Mouse (Mus musculus) central nervous system, embryonic 18 days (tissue): ENCODE measurements around the gene Krtap31-1. TPM values are rescaled to one million over a fixed set of nuclear protein-coding genes. Genes with fewer than 3 reads are reported as not detected.

ENCODE experiments used
- polyA plus RNA-seq: library from polyadenylated mRNA; depleted of rRNA; stranded (reverse); fragments of >200 nt; gene quantifications from 2 replicates; pipeline ENCODE4 v1.2.3, GENCODE M21; 2012; rRNA removed

The Krtap31-1 gene
- polyA plus RNA-seq, result 0.13 TPM in 1 of 2 replicates, not detected in the other

DNA sequence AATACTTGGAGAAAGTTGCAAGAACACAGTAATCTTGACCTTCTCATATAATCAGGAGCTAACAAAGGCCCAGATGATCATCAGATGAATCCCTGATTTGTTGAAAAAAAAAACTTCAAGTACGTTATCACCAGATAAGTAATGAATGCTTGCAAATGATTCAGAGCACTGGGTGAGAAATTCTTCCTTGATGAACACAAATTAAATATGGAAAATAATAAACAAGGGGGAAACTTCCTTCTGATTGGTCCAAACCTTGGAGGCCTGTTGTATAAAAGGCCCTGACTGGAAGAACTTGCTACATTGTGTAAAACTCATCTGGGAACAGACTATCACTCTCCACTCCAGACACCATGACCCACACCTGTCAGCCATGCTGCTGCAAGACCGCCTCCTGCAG is at the start of gene Krtap31-1:
Gene Krtap31-1, plus strand, starts transcription at position 301 of the 400 bp plus-strand sequence.

DNA sequence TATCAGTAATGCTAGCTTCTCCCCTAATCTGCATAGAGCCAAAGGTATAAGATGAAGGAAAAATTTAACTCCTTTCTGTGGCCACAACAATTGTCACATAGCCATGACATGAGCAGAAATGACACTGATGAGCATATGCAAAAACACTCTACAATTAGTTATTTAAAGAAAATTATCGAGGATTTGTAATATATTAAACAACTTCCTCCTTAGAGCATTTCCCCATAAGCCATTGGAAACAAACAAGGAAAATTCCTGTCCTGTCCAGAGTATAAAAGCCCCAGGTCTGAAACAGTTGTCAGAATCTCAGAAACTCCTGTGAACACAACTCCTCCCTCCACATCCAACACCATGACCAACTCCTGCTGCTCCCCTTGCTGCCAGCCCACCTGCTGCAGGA is 43.5 kb upstream of the Krtap31-1 start, which contains the start of gene Gm11559:
Gene Gm11559, plus strand, starts transcription at position 301 of the 400 bp plus-strand sequence.

GRCm38 (mm10) chr11:99873089-99873488 is 34.6 kb upstream of the Krtap31-1 start, which contains the start of gene Krtap9-1:
TSS of gene Krtap9-1 (plus strand) at chr11:99873389.

DNA sequence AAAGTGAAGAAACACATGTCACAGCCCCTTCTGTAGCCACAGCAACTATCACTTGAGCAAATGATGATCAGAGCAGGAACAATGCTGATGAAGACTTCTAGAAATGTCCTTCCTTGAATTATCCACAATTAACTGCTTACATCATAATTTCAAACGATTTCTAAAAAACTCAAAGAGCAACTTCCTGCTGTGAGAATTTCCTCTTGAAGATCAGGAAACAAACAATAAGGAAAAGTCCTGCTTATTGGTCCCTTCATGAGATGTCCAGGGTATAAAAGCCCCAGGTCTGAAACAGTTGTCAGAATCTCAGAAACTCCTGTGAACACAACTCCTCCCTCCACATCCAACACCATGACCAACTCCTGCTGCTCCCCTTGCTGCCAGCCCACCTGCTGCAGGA is 28.8 kb upstream of the Krtap31-1 start, which contains the start of gene Gm11567:
Gene Gm11567, plus strand, starts transcription at position 301 of the 400 bp plus-strand sequence.

DNA sequence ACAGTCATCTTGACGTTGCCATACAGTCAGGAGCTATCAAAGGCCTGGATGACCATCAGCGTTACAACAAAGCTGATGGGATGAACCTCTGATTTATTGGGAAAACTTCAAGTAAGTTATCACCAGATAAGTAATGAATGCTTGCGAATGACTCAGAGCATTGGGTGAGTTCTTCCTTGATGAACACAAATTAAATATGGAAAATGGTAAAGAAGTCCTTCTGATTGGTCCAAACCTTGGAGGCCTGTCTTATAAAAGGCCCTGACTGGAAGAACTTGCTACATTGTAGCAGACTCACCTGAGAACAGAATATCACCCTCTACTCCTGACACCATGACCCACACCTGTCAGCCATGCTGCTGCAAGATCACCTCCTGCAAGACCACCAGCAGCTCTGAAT is 6.7 kb downstream of the Krtap31-1 start, which contains the start of gene Gm11565:
Gene Gm11565, plus strand, starts transcription at position 301 of the 400 bp plus-strand sequence.

DNA sequence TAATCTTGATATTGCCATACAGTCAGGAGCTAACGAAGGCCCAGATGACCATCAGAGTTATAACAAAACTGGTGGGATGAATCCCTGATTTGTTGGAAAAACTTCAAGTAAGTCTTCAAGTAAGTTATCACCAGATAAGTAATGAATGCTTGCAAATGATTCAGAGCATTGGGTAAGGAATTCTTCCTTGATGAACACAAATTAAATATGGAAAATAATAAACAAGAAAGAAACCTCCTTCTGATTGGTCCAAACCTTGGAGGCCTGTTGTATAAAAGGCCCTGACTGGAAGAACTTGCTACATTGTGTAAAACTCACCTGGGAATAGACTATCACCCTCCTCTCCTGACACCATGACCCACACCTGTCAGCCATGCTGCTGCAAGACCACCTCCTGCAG is 28.3 kb downstream of the Krtap31-1 start, which contains the start of gene Krtap31-2:
Gene Krtap31-2, plus strand, starts transcription at position 301 of the 400 bp plus-strand sequence.

DNA sequence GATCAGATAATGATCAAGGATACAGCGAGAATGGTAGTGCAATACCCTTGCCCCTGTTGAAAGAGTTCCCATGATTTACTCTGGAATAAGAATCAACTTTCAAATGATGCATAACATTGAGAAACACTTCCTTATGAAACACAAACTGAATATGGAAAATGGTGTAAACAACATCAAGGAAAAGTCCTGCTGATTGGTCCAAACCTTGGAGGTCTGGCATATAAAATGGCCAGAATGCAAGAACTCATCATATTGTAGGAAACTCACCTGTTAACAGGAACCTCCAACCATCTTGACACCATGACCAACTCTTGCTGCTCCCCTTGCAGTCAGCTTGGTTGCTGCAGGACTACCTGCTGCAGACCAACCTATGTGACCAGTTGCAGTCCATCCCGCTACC is 40.5 kb downstream of the Krtap31-1 start, which contains the start of gene Krtap9-5:
Gene Krtap9-5, plus strand, starts transcription at position 301 of the 400 bp plus-strand sequence.

Other genes with a start within 250 kb of the Krtap31-1 start
- gene Gm11563, start 249.0 kb upstream of the Krtap31-1 start, polyA plus RNA-seq, result not detected in 2 replicates
- not detected in 2 replicates for gene Krtap4-6, start 242.0 kb upstream of the Krtap31-1 start, polyA plus RNA-seq
- gene Gm14190, start 217.2 kb upstream of the Krtap31-1 start, polyA plus RNA-seq, result not detected in 2 replicates
- not detected in 2 replicates for gene Gm14180, start 173.6 kb upstream of the Krtap31-1 start, polyA plus RNA-seq
- gene Gm11595, start 135.0 kb upstream of the Krtap31-1 start, polyA plus RNA-seq, result not detected in 2 replicates
- gene Krtap4-8, start 127.2 kb upstream of the Krtap31-1 start, polyA plus RNA-seq, result not detected in 2 replicates
- gene Krtap4-9, start 122.7 kb upstream of the Krtap31-1 start, polyA plus RNA-seq, result not detected in 2 replicates
- gene Gm11596, start 114.5 kb upstream of the Krtap31-1 start, polyA plus RNA-seq, result not detected in 2 replicates
- 0.07 TPM in 1 of 2 replicates, not detected in the other for gene Gm11569, start 109.0 kb upstream of the Krtap31-1 start, polyA plus RNA-seq
- gene Gm11554, start 103.5 kb upstream of the Krtap31-1 start, polyA plus RNA-seq, result not detected in 2 replicates
- not detected in 2 replicates for gene Krtap4-13, start 98.0 kb upstream of the Krtap31-1 start, polyA plus RNA-seq
- gene Gm11564, start 92.3 kb upstream of the Krtap31-1 start, polyA plus RNA-seq, result not detected in 2 replicates
- not detected in 2 replicates for gene 2300003K06Rik, start 69.9 kb upstream of the Krtap31-1 start, polyA plus RNA-seq
- not detected in 2 replicates for gene Krtap4-16, start 56.3 kb upstream of the Krtap31-1 start, polyA plus RNA-seq
- not detected in 2 replicates for gene Gm11568, start 50.0 kb upstream of the Krtap31-1 start, polyA plus RNA-seq
- gene Gm11559, start 43.4 kb upstream of the Krtap31-1 start, polyA plus RNA-seq, result not detected in 2 replicates
- gene Krtap9-1, start 34.5 kb upstream of the Krtap31-1 start, polyA plus RNA-seq, result not detected in 2 replicates
- not detected in 2 replicates for gene Gm11567, start 28.7 kb upstream of the Krtap31-1 start, polyA plus RNA-seq
- gene Gm11565, start 6.8 kb downstream of the Krtap31-1 start, polyA plus RNA-seq, result not detected in 2 replicates
- not detected in 2 replicates for gene Krtap31-2, start 28.4 kb downstream of the Krtap31-1 start, polyA plus RNA-seq
- not detected in 2 replicates for gene Krtap9-5, start 40.6 kb downstream of the Krtap31-1 start, polyA plus RNA-seq
- gene Krtap29-1, start 71.1 kb downstream of the Krtap31-1 start, polyA plus RNA-seq, result not detected in 2 replicates
- not detected in 2 replicates for gene Krtap16-1, start 78.7 kb downstream of the Krtap31-1 start, polyA plus RNA-seq
- 0.52 and 0.53 TPM in 2 replicates for gene Krtap17-1, start 86.1 kb downstream of the Krtap31-1 start, polyA plus RNA-seq
- 0.04 TPM in 1 of 2 replicates, not detected in the other for gene Krt33a, start 108.3 kb downstream of the Krtap31-1 start, polyA plus RNA-seq
- 0.11 TPM in 1 of 2 replicates, not detected in the other for gene Krt33b, start 121.9 kb downstream of the Krtap31-1 start, polyA plus RNA-seq
- not detected in 2 replicates for gene Krt34, start 133.6 kb downstream of the Krtap31-1 start, polyA plus RNA-seq
- not detected in 2 replicates for gene Krt31, start 142.6 kb downstream of the Krtap31-1 start, polyA plus RNA-seq
- 0.08 TPM in 1 of 2 replicates, not detected in the other for gene Krt32, start 180.3 kb downstream of the Krtap31-1 start, polyA plus RNA-seq
- gene Krt35, start 188.3 kb downstream of the Krtap31-1 start, polyA plus RNA-seq, result not detected in 2 replicates
- gene Krt36, start 197.7 kb downstream of the Krtap31-1 start, polyA plus RNA-seq, result 0.04 TPM in 1 of 2 replicates, not detected in the other
- gene Krt13, start 213.6 kb downstream of the Krtap31-1 start, polyA plus RNA-seq, result 0.03 and 5.1 TPM in 2 replicates
- 0.32 and 9.2 TPM in 2 replicates for gene Krt15, start 228.0 kb downstream of the Krtap31-1 start, polyA plus RNA-seq
- 5.8 and 82.5 TPM in 2 replicates for gene Krt19, start 240.7 kb downstream of the Krtap31-1 start, polyA plus RNA-seq